Mouse (Mus musculus): ENCODE data around the gene Aqp5.

GRCm38 (mm10) chr15:99599245-99600070 lies 8.9 kb downstream of the Aqp5 start:
- no peak for TF ChIP-seq CTCF (IDR thresholded peaks at IDR 0.05; ENCODE audit: low read depth, low read length)
- no peak for TF ChIP-seq POLR2A (IDR thresholded peaks at IDR 0.05; ENCODE audit: borderline replicate concordance, low read depth, low read length)

All from bone marrow macrophage, adult 2 months (primary cell).